10 mouse cellular contexts compared by ENCODE assay signal in genomic region chr10:39064732-39065131, GRCm38 (mm10).
DNase-seq lines count a peak whose midpoint lies in the region; ATAC-seq lines count a peak whose summit lies in the region.
"Had no signal": no experiment of that assay in that cellular context is flagged by ENCODE, and none has a peak within 500 bp of the region (broad histone marks: within the 10 kb centered on the region; RNA-seq: fewer than 3 reads in every experiment).

No protein-coding gene starts in this region.

- intact Hi-C loops in gastrocnemius, postnatal 14 days (cut with DNase I; ENCODE audit: low total_unique reads) = no loop called here
- intact Hi-C loops in gastrocnemius, postnatal 36 days (cut with DNase I) = no loop called here

- H3K4me2 ChIP-seq in hindbrain, embryonic 14.5 days (replicated peaks) = no peak overlapping the region
- H3K4me2 ChIP-seq in hindbrain, embryonic 13.5 days = no peak overlapping the region
- H3K4me2 ChIP-seq: embryonic facial prominence, embryonic 13.5 days; lung, embryonic 15.5 days had no signal

- WGBS in hindbrain, embryonic 14.5 days = 91% methylated on average over 5 of the region's 5 CpGs
- whole genome bisulfite sequencing in hindbrain, embryonic 13.5 days = 89% methylated on average over 5 of the region's 5 CpGs

- H3K9me3 ChIP-seq in hindbrain, embryonic 14.5 days (ENCODE audit: control insufficient read depth, low read length) = no peaks in the 10 kb centered on the region
- H3K9me3 ChIP-seq in hindbrain, embryonic 13.5 days = no peaks in the 10 kb centered on the region
- H3K9me3 ChIP-seq: embryonic facial prominence, embryonic 13.5 days; lung, embryonic 15.5 days had no signal

- no peak for ATAC-seq in hindbrain, embryonic 14.5 days (ENCODE audit: low FRiP score)
- no peak for ATAC-seq in hindbrain, embryonic 13.5 days (ENCODE audit: low FRiP score)

- H3K27me3 ChIP-seq in hindbrain, embryonic 14.5 days (ENCODE audit: control insufficient read depth, insufficient read depth, low read length) = no peaks in the 10 kb centered on the region
- no peaks in the 10 kb centered on the region for H3K27me3 ChIP-seq in hindbrain, embryonic 13.5 days
- H3K27me3 ChIP-seq: embryonic facial prominence, embryonic 13.5 days; lung, embryonic 15.5 days had no signal

- H3K36me3 ChIP-seq in hindbrain, embryonic 14.5 days (replicated peaks; ENCODE audit: control insufficient read depth, insufficient read depth) = no peaks in the 10 kb centered on the region
- no peaks in the 10 kb centered on the region for H3K36me3 ChIP-seq in hindbrain, embryonic 13.5 days

- no peak overlapping the region for H3K4me3 ChIP-seq in hindbrain, embryonic 14.5 days (replicated peaks; ENCODE audit: low read length)
- no peak overlapping the region for H3K4me3 ChIP-seq in hindbrain, embryonic 13.5 days
- H3K4me3 ChIP-seq: embryonic facial prominence, embryonic 13.5 days; lung, embryonic 15.5 days had no signal

- no peak overlapping the region for H3K9ac ChIP-seq in hindbrain, embryonic 14.5 days
- no peak overlapping the region for H3K9ac ChIP-seq in hindbrain, embryonic 13.5 days
- H3K9ac ChIP-seq: embryonic facial prominence, embryonic 13.5 days; lung, embryonic 15.5 days had no signal

- peak; percentile 17 for DNase-seq in gastrocnemius, postnatal 14 days
- DNase-seq in gastrocnemius, postnatal 36 days = no peak
- peak; percentile 40 for DNase-seq in right cerebral cortex, postnatal 14 days
- DNase-seq in right cerebral cortex, postnatal 36 days (ENCODE audit: low spot score in 2 of 2) = no peak
- peak; percentile 21 for DNase-seq in c-Kit-positive CD71-positive TER-119-positive erythroid progenitor cells, embryonic 14.5 days (ENCODE audit: low spot score)
- DNase-seq in mesoderm, embryonic 11.5 days (ENCODE audit: low read depth, low spot score) = peak; percentile 33
- DNase-seq in hindbrain, embryonic 14.5 days (ENCODE audit: low spot score) = no peak

- H3K27ac ChIP-seq in hindbrain, embryonic 14.5 days = no peak overlapping the region
- no peak overlapping the region for H3K27ac ChIP-seq in hindbrain, embryonic 13.5 days
- H3K27ac ChIP-seq: embryonic facial prominence, embryonic 13.5 days; lung, embryonic 15.5 days had no signal

- H3K4me1 ChIP-seq in hindbrain, embryonic 14.5 days (replicated peaks; ENCODE audit: control insufficient read depth, insufficient read depth, low read length) = no peaks in the 10 kb centered on the region
- H3K4me1 ChIP-seq in hindbrain, embryonic 13.5 days (replicated peaks) = no peaks in the 10 kb centered on the region
- H3K4me1 ChIP-seq: embryonic facial prominence, embryonic 13.5 days; lung, embryonic 15.5 days had no signal

Comparison
In these comparisons a context has a peak if more than half of its experiments do, and no peak if none do; other contexts are left out.
1. DNase-seq: peak in gastrocnemius, postnatal 14 days (single experiment), right cerebral cortex, postnatal 14 days (single experiment), c-Kit-positive CD71-positive TER-119-positive erythroid progenitor cells, embryonic 14.5 days (single experiment) and mesoderm, embryonic 11.5 days (single experiment); none in gastrocnemius, postnatal 36 days (0 of 2), right cerebral cortex, postnatal 36 days (0 of 2) and hindbrain, embryonic 14.5 days (single experiment).